ENCODE assay signal across 29 mouse cellular contexts in genomic region chr11:28533286-28533685, GRCm38 (mm10). TPM values are rescaled to one million over a fixed set of nuclear protein-coding genes. Genes with fewer than 3 reads are reported as not detected.
"Had no signal": no experiment of that assay in that cellular context is flagged by ENCODE, and none has a peak within 500 bp of the region (broad histone marks: within the 10 kb centered on the region; RNA-seq: fewer than 3 reads in every experiment).

No protein-coding gene starts in this region.

- H3K4me3 ChIP-seq: gastrocnemius, adult 2 months; heart, embryonic 10.5 days; heart, embryonic 12.5 days; hindbrain, embryonic 10.5 days; hindbrain, embryonic 12.5 days; intestine, embryonic 15.5 days; kidney, embryonic 15.5 days; left cerebral cortex, adult 2 months; limb, embryonic 13.5 days; limb, embryonic 15.5 days had no signal

- H3K27ac ChIP-seq: gastrocnemius, adult 2 months; heart, embryonic 10.5 days; hindbrain, embryonic 10.5 days; hindbrain, embryonic 12.5 days; hindbrain, embryonic 14.5 days; intestine, embryonic 15.5 days; kidney, embryonic 15.5 days; kidney, postnatal 0 days; left cerebral cortex, adult 2 months; limb, embryonic 13.5 days; limb, embryonic 15.5 days had no signal

- DNase-seq: gastrocnemius, adult 2 months; gastrocnemius, postnatal 10 days; gastrocnemius, postnatal 25 days; heart, adult 18-20 months; heart, postnatal 10 days; heart, postnatal 4 days; kidney, adult 18-20 months; kidney, adult 9 months; kidney, postnatal 14 days; kidney, postnatal 36 days; layer of hippocampus, postnatal 36 days; left cerebral cortex, postnatal 4 days had no signal

- H3K4me1 ChIP-seq: heart, embryonic 10.5 days; heart, embryonic 12.5 days; hindbrain, embryonic 10.5 days; hindbrain, embryonic 12.5 days; intestine, embryonic 15.5 days; kidney, embryonic 15.5 days; limb, embryonic 13.5 days; limb, embryonic 15.5 days had no signal

- ATAC-seq: forebrain, embryonic 16.5 days; hindbrain, embryonic 16.5 days; inflammation-experienced regulatory T-cells, adult 6 months; intestine, embryonic 15.5 days; intestine, postnatal 0 days had no signal

- H3K36me3 ChIP-seq: heart, embryonic 10.5 days; heart, embryonic 12.5 days; hindbrain, embryonic 10.5 days; hindbrain, embryonic 12.5 days; intestine, embryonic 15.5 days; kidney, embryonic 15.5 days; limb, embryonic 13.5 days; limb, embryonic 15.5 days had no signal

- H3K27me3 ChIP-seq: heart, embryonic 12.5 days; hindbrain, embryonic 12.5 days; intestine, embryonic 15.5 days; kidney, embryonic 15.5 days; limb, embryonic 13.5 days; limb, embryonic 15.5 days had no signal

RNA-seq across cellular contexts. Expression of gene Ccdc85a, which starts 50.8 kb away (rescaled TPM):
- total RNA-seq: granulocyte monocyte progenitor cell, adult 5-6 weeks; liver, adult 2 months had no signal
- polyA plus RNA-seq: inflammation-experienced regulatory T-cells, adult 6 months; liver, adult 2 months had no signal
